Mouse (Mus musculus): ENCODE measurements around the gene Dand5.

GRCm38 (mm10) chr8:84793134-84793533 is 29.5 kb downstream of the Dand5 start:
- TF ChIP-seq CTCF (IDR thresholded peaks at IDR 0.05): no peak
- no peak for TF ChIP-seq POLR2A (IDR thresholded peaks at IDR 0.05; ENCODE audit: insufficient read depth, low read depth, low read length)
- TF ChIP-seq EP300 (IDR thresholded peaks at IDR 0.05; ENCODE audit: insufficient read depth, low read depth, low read length): no peak

Measured in heart, adult 2 months (tissue).